Mouse (Mus musculus) gastrocnemius, adult 2 months (tissue): ENCODE measurements around the gene Smim14. TPM values are rescaled to one million over a fixed set of nuclear protein-coding genes. Genes with fewer than 3 reads are reported as not detected.
A peak's percentile ranks its signal among the peaks of the same experiment; 100 is the strongest.

Experiments
- DNase-seq: peaks from one replicate; pipeline ENCODE4 v3.0.0; 2022
- H3K27ac ChIP-seq: fragments of 200-600 bp; 2 replicates; pipeline ENCODE4 v1.8.1; 2022; ENCODE audit warnings: mild to moderate bottlenecking
- H3K4me3 ChIP-seq: fragments of 200-600 bp; 2 replicates; pipeline ENCODE4 v1.8.1; 2022; ENCODE audit warnings: mild to moderate bottlenecking, moderate library complexity
- CTCF ChIP-seq: fragments of 200-600 bp; IDR thresholded peaks from 2 replicates; pipeline ENCODE4 v1.8.1; 2022; ENCODE audit warnings: antibody characterized with exemption, mild to moderate bottlenecking, moderate library complexity
- intact Hi-C: fragments of 180-260 bp; cut with DNase I; formaldehyde crosslinking; loops from one replicate; pipeline ENCODE4 v1.15.1; 2025
- long read RNA-seq, 2 experiments: library from polyadenylated mRNA; stranded (forward); transcript quantifications; one replicate each; pipeline ENCODE4 v2.0.0; 2021
- total RNA-seq, 2 experiments: library from RNA; stranded (reverse); gene quantifications; 2 replicates each; pipeline ENCODE4 v1.2.3; 2021

The Smim14 gene
- 10 to 100 TPM; 39.2 to 41.7 TPM for total RNA-seq
- long read RNA-seq, experiment 1, full-length matches to known transcripts, result 32 of 52 reads
- long read RNA-seq, experiment 1, partial matches to known transcripts, result 1 of 52 reads
- long read RNA-seq, experiment 1, other reads (novel, unspliced or antisense), result 19 of 52 reads
- long read RNA-seq, experiment 2, full-length matches to known transcripts, result 24 of 36 reads
- long read RNA-seq, experiment 2, partial matches to known transcripts, result 0 of 36 reads
- long read RNA-seq, experiment 2, other reads (novel, unspliced or antisense), result 12 of 36 reads

- TF ChIP-seq CTCF, result peak; percentile 43
- H3K4me3 ChIP-seq, result peak within 1 kb of the TSS; percentile 98
- DNase-seq, result peak; percentile 97
- intact Hi-C loops, result loop anchor here (2.0 to 5.0 kb wide), 3 partner anchors 45 to 160 kb away; partner anchors contain the start of gene Gm43552
- peak within 1 kb of the TSS; percentile 99 for H3K27ac ChIP-seq
These were observed at the start of gene Smim14, which contains the start of gene Ube2k for GRCm38 (mm10) chr5:65536751-65537419. Smim14 (minus strand) TSS chr5:65537184. Ube2k (plus strand) TSS chr5:65537233.

GRCm38 (mm10) chr5:65586291-65586690, 49.3 kb upstream of the Smim14 start:
- DNase-seq, result no peak
- intact Hi-C loops, result no loop called here
- no peak for TF ChIP-seq CTCF
- Histone ChIP-seq H3K27ac (no peak overlapping the region), H3K4me3 (no peak overlapping the region)

GRCm38 (mm10) chr5:65578545-65578944, 41.6 kb upstream of the Smim14 start:
- no peak overlapping the region for H3K4me3 ChIP-seq
- intact Hi-C loops, result no loop called here
- no peak for TF ChIP-seq CTCF
- DNase-seq, result no peak
- H3K27ac ChIP-seq, result no peak overlapping the region

GRCm38 (mm10) chr5:65575896-65576295, 38.9 kb upstream of the Smim14 start:
- intact Hi-C loops, result no loop called here
- Histone ChIP-seq H3K4me3 (no peak overlapping the region), H3K27ac (peak overlapping the region; percentile 61; the same call in 1 of the 2 replicates)
- DNase-seq, result no peak
- TF ChIP-seq CTCF, result no peak

GRCm38 (mm10) chr5:65574876-65575275, 37.9 kb upstream of the Smim14 start:
- Histone ChIP-seq H3K4me3 (no peak overlapping the region), H3K27ac (peak overlapping the region; percentile 61)
- intact Hi-C loops, result no loop called here
- no peak for TF ChIP-seq CTCF
- no peak for DNase-seq

- no peak for TF ChIP-seq CTCF
- DNase-seq, result no peak
These were observed 28.5 kb upstream of the Smim14 start for GRCm38 (mm10) chr5:65565486-65565885.

GRCm38 (mm10) chr5:65561125-65561893, 24.3 kb upstream of the Smim14 start:
- DNase-seq, result peak; percentile 19
- no peak overlapping the region for H3K4me3 ChIP-seq
- TF ChIP-seq CTCF, result no peak
- intact Hi-C loops, result no loop called here
- no peak overlapping the region; the same call in 1 of the 2 replicates for H3K27ac ChIP-seq

More at GRCm38 (mm10) chr5:65565486-65565885, 28.5 kb upstream of the Smim14 start:
- intact Hi-C loops, result no loop called here
- H3K27ac ChIP-seq, result no peak overlapping the region
- H3K4me3 ChIP-seq, result no peak overlapping the region

GRCm38 (mm10) chr5:65557109-65557508, 20.1 kb upstream of the Smim14 start:
- no peak for DNase-seq
- Histone ChIP-seq H3K4me3 (no peak overlapping the region), H3K27ac (no peak overlapping the region)
- no peak for TF ChIP-seq CTCF
- intact Hi-C loops, result no loop called here

GRCm38 (mm10) chr5:65549677-65550076, 12.7 kb upstream of the Smim14 start:
- no peak overlapping the region; the same call in 1 of the 2 replicates for H3K27ac ChIP-seq
- intact Hi-C loops, result no loop called here
- no peak for DNase-seq

GRCm38 (mm10) chr5:65544616-65545015, 7.6 kb upstream of the Smim14 start:
- no peak for TF ChIP-seq CTCF
- H3K4me3 ChIP-seq, result no peak overlapping the region
- intact Hi-C loops, result no loop called here
- no peak for DNase-seq
- no peak overlapping the region for H3K27ac ChIP-seq

More at GRCm38 (mm10) chr5:65549677-65550076, 12.7 kb upstream of the Smim14 start:
- H3K4me3 ChIP-seq, result no peak overlapping the region
- no peak for TF ChIP-seq CTCF

- intact Hi-C loops, result no loop called here
- no peak for TF ChIP-seq CTCF
- Histone ChIP-seq H3K4me3 (no peak overlapping the region), H3K27ac (no peak overlapping the region)
- DNase-seq, result no peak
These were observed 6.5 kb upstream of the Smim14 start for GRCm38 (mm10) chr5:65543491-65543890.

- H3K4me3 ChIP-seq, result no peak overlapping the region
- no peak for TF ChIP-seq CTCF
- intact Hi-C loops, result no loop called here
- no peak overlapping the region for H3K27ac ChIP-seq
- no peak for DNase-seq
These were observed 4.9 kb upstream of the Smim14 start for GRCm38 (mm10) chr5:65541889-65542288.

- no peak for DNase-seq
- Histone ChIP-seq H3K27ac (no peak overlapping the region), H3K4me3 (no peak overlapping the region)
- intact Hi-C loops, result loop anchor here (5.0 kb wide), 2 partner anchors 47 to 137 kb away; partner anchors contain the start of gene Gm43552
- no peak for TF ChIP-seq CTCF
These were observed 2.8 kb upstream of the Smim14 start for GRCm38 (mm10) chr5:65539786-65540185.
